Mouse (Mus musculus) cerebellum, adult 2 months (tissue): ENCODE data around the gene Brap.

Experiments used
- CTCF ChIP-seq: fragments of 200-500 bp; IDR thresholded peaks from 2 replicates; pipeline ENCODE4 v1.5.1; 2011; ENCODE audit warnings: low read depth, mild to moderate bottlenecking, control low read depth, low read length, moderate library complexity, borderline replicate concordance; ENCODE audit not compliant: insufficient read depth
- POLR2A ChIP-seq: fragments of 200-500 bp; IDR thresholded peaks from 2 replicates; pipeline ENCODE4 v1.6.1; 2011; ENCODE audit warnings: low read length, control low read depth, borderline replicate concordance; ENCODE audit not compliant: insufficient read depth

DNA sequence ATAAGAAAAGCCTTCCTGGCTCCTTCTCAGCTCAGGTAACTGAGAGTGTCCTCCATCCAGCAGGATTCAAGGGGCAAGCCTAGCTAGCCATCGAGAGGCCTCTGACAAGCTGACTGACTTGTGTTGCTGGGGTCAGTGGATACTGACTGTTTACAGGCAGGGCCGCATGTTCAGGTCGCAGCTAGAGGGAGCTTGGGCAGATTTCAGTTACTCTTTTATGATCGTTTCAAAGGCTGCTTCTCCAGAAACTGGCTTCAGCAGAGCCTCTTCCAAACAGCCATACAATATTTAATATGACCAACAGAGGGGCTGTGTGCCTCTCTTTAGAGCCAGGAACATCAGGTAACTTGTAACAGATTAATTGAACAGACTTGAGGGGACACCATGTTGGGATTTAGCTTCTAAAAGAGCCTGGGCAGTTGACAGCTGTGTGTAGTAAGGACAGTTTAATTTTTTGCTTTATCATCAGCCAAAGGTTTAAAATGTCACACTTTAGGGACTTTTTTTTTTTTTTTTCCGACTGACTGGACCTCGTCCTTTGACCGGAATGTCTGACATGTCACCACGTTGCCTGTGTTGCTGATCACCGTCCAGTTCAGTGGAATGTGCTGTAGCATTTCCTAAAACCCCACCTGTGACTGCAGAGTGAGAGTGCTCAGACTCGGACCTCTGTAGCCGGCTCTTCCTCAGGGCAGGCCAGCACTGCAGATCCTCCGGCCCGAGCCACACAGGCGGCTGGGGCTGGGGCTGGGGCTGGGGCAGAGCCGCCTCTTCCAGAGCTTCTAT lies 25.9 kb downstream of the Brap start:
- TF ChIP-seq POLR2A = no peak
- no peak for TF ChIP-seq CTCF
